Mouse (Mus musculus) liver, adult 2 months (tissue): ENCODE measurements around the gene Pagr1a. TPM values are rescaled to one million over a fixed set of nuclear protein-coding genes. Genes with fewer than 3 reads are reported as not detected.

Experiments used
- DNase-seq: peaks from one replicate; pipeline ENCODE4 v3.0.0-alpha.2; 2011; ENCODE audit warnings: low read depth, low spot score; ENCODE audit errors: extremely low read depth
- H3K27ac ChIP-seq: fragments of 200-500 bp; replicated peaks from 2 replicates; pipeline ENCODE4 v1.5.1; 2012; ENCODE audit warnings: low read depth, mild to moderate bottlenecking, control low read depth, inconsistent platforms, low read length; ENCODE audit not compliant: insufficient read depth
- H3K27me3 ChIP-seq: fragments of 200-500 bp; 2 replicates; pipeline ENCODE4 v1.6.1; 2012; ENCODE audit warnings: mild to moderate bottlenecking, moderate library complexity, low read length, inconsistent platforms; ENCODE audit not compliant: control insufficient read depth, insufficient read depth
- H3K36me3 ChIP-seq: fragments of 200-500 bp; 2 replicates; pipeline ENCODE4 v1.6.1; 2012; ENCODE audit warnings: low read length, inconsistent platforms; ENCODE audit not compliant: control insufficient read depth, insufficient read depth
- H3K4me1 ChIP-seq: fragments of 200-500 bp; 2 replicates; pipeline ENCODE4 v1.6.1; 2011; ENCODE audit warnings: low read length; ENCODE audit not compliant: control insufficient read depth, insufficient read depth
- H3K4me3 ChIP-seq: fragments of 200-500 bp; 2 replicates; pipeline ENCODE4 v1.5.1; 2011; ENCODE audit warnings: low read depth, mild to moderate bottlenecking, control low read depth, low read length, moderate library complexity; ENCODE audit not compliant: insufficient read depth
- H3K79me2 ChIP-seq: fragments of 200-500 bp; 2 replicates; pipeline ENCODE4 v1.6.1; 2012; ENCODE audit warnings: inconsistent platforms, mild to moderate bottlenecking, low read length, moderate library complexity; ENCODE audit not compliant: control insufficient read depth, insufficient read depth
- H3K9ac ChIP-seq: fragments of 200-500 bp; 2 replicates; pipeline ENCODE4 v1.6.1; 2012; ENCODE audit warnings: low read depth, mild to moderate bottlenecking, control low read depth, inconsistent platforms, low read length
- CTCF ChIP-seq: fragments of 200-500 bp; IDR thresholded peaks from 2 replicates; pipeline ENCODE4 v1.5.1; 2011; ENCODE audit warnings: low read depth, low read length, control low read depth
- POLR2A ChIP-seq: fragments of 200-500 bp; IDR thresholded peaks from 2 replicates; pipeline ENCODE4 v1.6.1; 2011; ENCODE audit warnings: low read length, control low read depth; ENCODE audit not compliant: insufficient read depth; ENCODE audit errors: extremely low read depth
- WGBS: fragments of 180-500 bp; shearing (Covaris S2); methylation state at CpG from one replicate; pipeline ENCODE4 v1.1.7; 2018; 5-methylcytosine and 5-hydroxymethylcytosine counted together
- polyA plus RNA-seq: library from polyadenylated mRNA; depleted of rRNA; stranded (reverse); fragments of >200 nt; gene quantifications from 2 replicates; pipeline ENCODE4 v1.2.3, GENCODE M21; 2012
- total RNA-seq: library from RNA; depleted of rRNA; stranded (reverse); fragments of >200 nt; gene quantifications from 2 replicates; pipeline ENCODE4 v1.2.3, GENCODE M21; 2014

The Pagr1a gene
- total and polyA plus RNA-seq, 2 experiments: 4.2 to 4.9 TPM

DNA sequence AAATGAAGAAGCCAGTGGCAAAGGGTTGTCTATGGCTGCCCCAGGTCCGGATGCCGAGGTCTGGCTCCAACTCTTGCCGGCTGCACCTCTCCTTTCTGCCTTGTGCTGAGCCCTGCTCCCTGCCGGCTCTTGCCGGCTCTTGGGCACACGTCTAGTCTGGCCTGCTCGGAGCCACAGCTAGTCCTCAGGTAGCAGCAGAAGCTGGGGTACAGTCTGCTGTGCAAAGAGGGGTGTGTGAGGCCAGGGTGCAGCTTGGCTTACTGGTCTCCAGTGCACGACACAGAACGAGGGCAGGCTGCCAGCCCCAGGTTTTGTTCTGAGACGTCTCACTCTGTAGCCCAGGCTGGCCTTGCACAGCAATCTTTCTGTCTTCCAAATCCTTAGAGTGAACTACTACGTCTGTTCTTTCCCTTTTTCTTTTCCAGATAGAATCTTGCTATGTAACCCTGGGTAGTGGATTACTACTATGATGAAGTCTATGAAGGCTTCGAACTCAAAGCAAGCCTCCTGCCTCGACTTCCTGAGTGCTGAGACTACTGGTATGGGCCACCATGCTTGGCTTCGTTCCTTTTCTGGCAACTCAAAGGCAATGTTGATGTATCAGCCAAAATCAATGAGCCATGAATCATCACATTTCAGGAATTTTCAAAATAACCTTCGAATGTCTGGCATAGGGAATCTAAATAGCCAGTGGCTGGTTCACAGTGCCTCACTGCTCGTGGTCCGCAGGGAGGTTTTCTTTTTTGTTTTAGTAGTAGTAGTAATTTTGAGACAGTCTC is 7.7 kb downstream of the Pagr1a start:
- Histone ChIP-seq H3K27ac (peak overlapping the region; percentile 61), H3K79me2 (peaks cover 16% of the 10 kb centered on the region; the same call in 1 of the 2 replicates), H3K4me3 (no peak overlapping the region), H3K36me3 (no peaks in the 10 kb centered on the region), H3K27me3 (no peaks in the 10 kb centered on the region), H3K9ac (no peak overlapping the region), H3K4me1 (peaks cover 31% of the 10 kb centered on the region)
- TF ChIP-seq CTCF (no peak), POLR2A (no peak)
- peak; percentile 77 for DNase-seq
- 60% methylated on average over 17 of the region's 17 CpGs for WGBS

DNA sequence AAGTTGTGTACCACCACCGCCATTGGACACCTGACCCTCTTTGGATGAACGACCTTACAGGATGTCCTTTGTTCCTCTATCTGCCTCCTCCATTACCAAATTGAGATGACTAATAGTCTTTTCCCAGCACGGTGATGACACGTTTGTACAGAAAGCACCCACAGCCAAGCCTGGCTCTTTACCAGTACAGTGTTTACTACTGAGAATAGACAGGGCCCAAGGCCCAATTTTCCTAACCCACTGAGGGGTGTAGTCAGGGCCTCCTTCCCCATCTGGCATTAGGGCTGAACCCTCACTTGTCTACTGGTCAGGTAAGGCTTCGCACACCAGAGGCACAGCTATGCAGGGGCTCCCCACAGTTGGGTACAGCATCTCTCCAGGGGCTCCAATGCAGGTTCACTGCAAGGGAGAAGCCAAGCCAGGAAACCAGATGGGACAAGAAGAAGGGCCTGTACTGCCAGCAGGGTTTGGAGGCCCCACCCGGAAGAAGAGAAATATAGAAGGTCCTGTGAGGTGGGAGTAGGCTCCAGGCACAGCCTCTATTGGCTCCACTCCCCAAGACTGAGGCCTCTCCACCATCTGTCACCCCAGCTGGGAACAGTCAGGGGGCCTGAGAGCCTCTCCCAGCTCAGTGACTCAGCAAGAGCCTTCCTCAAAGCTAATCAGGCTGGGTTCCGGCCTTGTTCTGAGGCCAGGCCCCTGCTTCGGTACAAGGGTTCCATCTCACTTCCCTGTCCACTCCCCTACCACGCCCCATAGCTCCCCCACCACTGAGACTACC is 8.7 kb downstream of the Pagr1a start:
- WGBS: 52% methylated on average over 9 of the region's 9 CpGs
- H3K79me2 ChIP-seq: peaks cover 7% of the 10 kb centered on the region; the same call in 1 of the 2 replicates
- H3K4me1 ChIP-seq: peaks cover 36% of the 10 kb centered on the region
- H3K9ac ChIP-seq: peak overlapping the region; percentile 31
- DNase-seq: peak; percentile 29
- peak overlapping the region; percentile 81 for H3K27ac ChIP-seq
- no peak for TF ChIP-seq CTCF
- TF ChIP-seq POLR2A: no peak
- no peaks in the 10 kb centered on the region for H3K36me3 ChIP-seq
- no peaks in the 10 kb centered on the region for H3K27me3 ChIP-seq
- no peak overlapping the region for H3K4me3 ChIP-seq

- 86% methylated on average over 6 of the region's 6 CpGs for WGBS
- Histone ChIP-seq H3K27me3 (no peaks in the 10 kb centered on the region), H3K4me1 (peaks cover 31% of the 10 kb centered on the region), H3K79me2 (no peaks in the 10 kb centered on the region), H3K9ac (no peak overlapping the region), H3K4me3 (no peak overlapping the region), H3K27ac (0 out of 2 replicates have a peak overlapping the region, but pooled peaks have one; percentile 8), H3K36me3 (no peaks in the 10 kb centered on the region)
- no peak for TF ChIP-seq CTCF
- no peak for TF ChIP-seq POLR2A
- DNase-seq: no peak
These were observed 9.7 kb downstream of the Pagr1a start for GRCm38 (mm10) chr7:127007313-127008024.

GRCm38 (mm10) chr7:127004122-127004875 is 12.9 kb downstream of the Pagr1a start:
- H3K27ac ChIP-seq: no peak overlapping the region

DNA sequence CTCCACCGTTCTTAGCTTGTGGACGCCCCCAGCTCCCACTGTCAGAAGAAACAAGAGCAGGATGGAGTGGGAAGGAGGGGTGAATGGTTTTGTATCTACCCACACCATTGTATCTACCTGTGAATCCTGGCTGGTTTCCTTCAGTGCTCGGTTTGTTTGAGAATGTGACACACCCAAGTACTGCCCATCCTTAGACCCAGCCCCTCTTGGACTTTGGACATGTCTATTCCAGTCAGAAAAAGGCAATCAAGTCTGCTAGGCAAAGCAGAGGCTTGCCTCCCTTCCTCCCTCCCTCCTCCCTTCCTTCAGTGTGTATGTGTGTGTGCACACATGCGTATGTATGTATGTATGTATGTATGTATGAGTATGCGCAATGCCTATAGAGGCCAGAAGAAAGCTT is 13.5 kb downstream of the Pagr1a start:
- Histone ChIP-seq H3K9ac (no peak overlapping the region), H3K36me3 (peaks cover 6% of the 10 kb centered on the region; the same call in 1 of the 2 replicates), H3K4me3 (no peak overlapping the region), H3K4me1 (peaks cover 14% of the 10 kb centered on the region), H3K27me3 (no peaks in the 10 kb centered on the region), H3K27ac (no peak overlapping the region), H3K79me2 (no peaks in the 10 kb centered on the region)
- TF ChIP-seq CTCF: no peak
- no peak for TF ChIP-seq POLR2A
- 77% methylated on average over 5 of the region's 5 CpGs for WGBS
- peak; percentile 55 for DNase-seq

More at GRCm38 (mm10) chr7:127004122-127004875, 12.9 kb downstream of the Pagr1a start:
- Histone ChIP-seq H3K27me3 (no peaks in the 10 kb centered on the region), H3K79me2 (no peaks in the 10 kb centered on the region), H3K36me3 (peaks cover 5% of the 10 kb centered on the region; the same call in 1 of the 2 replicates), H3K4me1 (peaks cover 18% of the 10 kb centered on the region), H3K9ac (no peak overlapping the region), H3K4me3 (no peak overlapping the region)
- TF ChIP-seq POLR2A (no peak), CTCF (no peak)
- WGBS: 43% methylated on average over 4 of the region's 4 CpGs
- DNase-seq: peak; percentile 30
